Mouse (Mus musculus) midbrain, embryonic 11.5 days (tissue): ENCODE data around the gene Lrch1. TPM values are rescaled to one million over a fixed set of nuclear protein-coding genes. Genes with fewer than 3 reads are reported as not detected.
A peak's percentile ranks its signal among the peaks of the same experiment; 100 is the strongest.

Experiments
- ATAC-seq: fragments of 200-750 bp; cut with Nextera tagmentation; 2 replicates; pipeline ENCODE4 v1.8.0; 2017; ENCODE audit warnings: moderate TSS enrichment, moderate library complexity; ENCODE audit not compliant: low FRiP score
- DNase-seq: peaks from one replicate; pipeline ENCODE4 v3.0.0; 2015; ENCODE audit warnings: low spot score; ENCODE audit errors: missing footprints
- H3K27ac ChIP-seq: fragments of 300-500 bp; sonication (generic); 2 replicates; pipeline ENCODE4 v1.5.1; 2014; ENCODE audit warnings: low read depth, low read length
- H3K27me3 ChIP-seq: fragments of 300-500 bp; sonication (generic); 2 replicates; pipeline ENCODE4 v1.6.1; 2014; ENCODE audit warnings: mild to moderate bottlenecking, low read length, moderate library complexity, mixed read lengths; ENCODE audit not compliant: control insufficient read depth, insufficient read depth
- H3K36me3 ChIP-seq: fragments of 300-500 bp; sonication (generic); 2 replicates; pipeline ENCODE4 v1.6.1; 2014; ENCODE audit warnings: mild to moderate bottlenecking, low read length, moderate library complexity, mixed read lengths; ENCODE audit not compliant: control insufficient read depth, insufficient read depth
- H3K4me1 ChIP-seq: fragments of 300-500 bp; sonication (generic); 2 replicates; pipeline ENCODE4 v1.6.1; 2014; ENCODE audit warnings: low read length; ENCODE audit not compliant: control insufficient read depth, insufficient read depth
- H3K4me2 ChIP-seq: fragments of 300-500 bp; sonication (generic); 2 replicates; pipeline ENCODE4 v1.6.1; 2014; ENCODE audit warnings: mild to moderate bottlenecking, moderate library complexity
- H3K4me3 ChIP-seq: fragments of 300-500 bp; sonication (generic); 2 replicates; pipeline ENCODE4 v1.5.1; 2014; ENCODE audit warnings: low read depth, low read length
- H3K9ac ChIP-seq: fragments of 300-500 bp; sonication (generic); 2 replicates; pipeline ENCODE4 v1.6.1; 2014; ENCODE audit warnings: low read length
- H3K9me3 ChIP-seq: fragments of 300-500 bp; sonication (generic); 2 replicates; pipeline ENCODE4 v1.6.1; 2016; ENCODE audit warnings: low read length; ENCODE audit not compliant: control insufficient read depth
- WGBS: fragments of 180-500 bp; shearing (Covaris S2); extraction: QIAGEN DNeasy Blood & Tissue Kit; methylation state at CpG from one replicate; pipeline ENCODE4 v1.1.7; 2014; 5-methylcytosine and 5-hydroxymethylcytosine counted together
- polyA plus RNA-seq: library from polyadenylated mRNA; unstranded; fragments of >200 nt; fragmentation: Nextera tagmentation; extraction: Ambion mirVana; gene quantifications from 2 replicates; pipeline ENCODE4 v1.2.1, GENCODE M21; 2014

The Lrch1 gene
- polyA plus RNA-seq, 1 experiment from 2014 or later = 5.8 TPM

DNA sequence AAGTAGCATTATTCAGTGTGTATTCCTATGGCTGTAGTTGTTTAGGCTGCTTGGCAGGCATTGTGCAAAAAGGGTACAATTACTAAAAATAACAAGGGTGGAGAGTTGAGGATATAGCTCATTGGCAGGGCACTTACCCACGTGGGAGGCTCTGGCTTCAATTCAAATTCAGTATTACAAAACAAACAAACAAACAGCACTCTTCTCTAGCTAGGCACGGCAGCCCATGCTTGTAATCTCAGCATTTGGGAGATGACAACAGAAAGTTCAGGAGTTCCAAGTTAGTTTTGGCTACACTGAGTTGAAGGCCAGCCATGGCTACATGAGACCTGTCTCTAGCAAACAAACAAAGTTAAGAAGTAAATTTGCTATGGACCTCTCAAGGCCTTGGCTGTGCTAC, 9.0 kb upstream of the Lrch1 start:
- Histone ChIP-seq H3K4me1 (no peaks in the 10 kb centered on the region), H3K4me2 (no peak overlapping the region), H3K27me3 (no peaks in the 10 kb centered on the region), H3K36me3 (no peaks in the 10 kb centered on the region), H3K4me3 (no peak overlapping the region), H3K9me3 (no peaks in the 10 kb centered on the region), H3K9ac (no peak overlapping the region), H3K27ac (no peak overlapping the region)
- DNase-seq = peak; percentile 2
- 63% methylated on average over 2 of the region's 2 CpGs for WGBS
- no peak for ATAC-seq

DNA sequence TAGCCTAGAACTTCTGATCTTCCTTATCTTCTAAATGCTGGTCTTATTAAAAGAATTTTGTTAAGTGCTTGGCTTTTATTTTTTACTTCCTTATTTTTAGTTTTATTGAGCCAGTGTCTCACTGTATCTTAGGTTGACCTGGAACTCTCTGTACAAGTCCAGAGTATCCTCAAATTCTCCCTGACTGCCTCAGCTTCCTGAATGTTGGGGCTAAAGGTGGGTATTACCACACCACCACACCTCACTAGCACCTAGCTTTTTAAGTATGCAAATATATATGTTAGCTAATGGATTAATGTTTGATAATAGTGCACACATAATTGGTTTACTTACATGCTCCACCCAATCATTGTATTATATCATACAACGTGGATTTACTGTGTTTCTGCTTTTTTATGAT, 8.6 kb upstream of the Lrch1 start:
- Histone ChIP-seq H3K27ac (no peak overlapping the region), H3K9ac (no peak overlapping the region), H3K27me3 (no peaks in the 10 kb centered on the region), H3K4me1 (no peaks in the 10 kb centered on the region), H3K4me2 (no peak overlapping the region), H3K36me3 (no peaks in the 10 kb centered on the region), H3K4me3 (no peak overlapping the region), H3K9me3 (no peaks in the 10 kb centered on the region)
- WGBS = 87% methylated on average over 1 of the region's 1 CpGs
- DNase-seq (no peak), ATAC-seq (no peak)

DNA sequence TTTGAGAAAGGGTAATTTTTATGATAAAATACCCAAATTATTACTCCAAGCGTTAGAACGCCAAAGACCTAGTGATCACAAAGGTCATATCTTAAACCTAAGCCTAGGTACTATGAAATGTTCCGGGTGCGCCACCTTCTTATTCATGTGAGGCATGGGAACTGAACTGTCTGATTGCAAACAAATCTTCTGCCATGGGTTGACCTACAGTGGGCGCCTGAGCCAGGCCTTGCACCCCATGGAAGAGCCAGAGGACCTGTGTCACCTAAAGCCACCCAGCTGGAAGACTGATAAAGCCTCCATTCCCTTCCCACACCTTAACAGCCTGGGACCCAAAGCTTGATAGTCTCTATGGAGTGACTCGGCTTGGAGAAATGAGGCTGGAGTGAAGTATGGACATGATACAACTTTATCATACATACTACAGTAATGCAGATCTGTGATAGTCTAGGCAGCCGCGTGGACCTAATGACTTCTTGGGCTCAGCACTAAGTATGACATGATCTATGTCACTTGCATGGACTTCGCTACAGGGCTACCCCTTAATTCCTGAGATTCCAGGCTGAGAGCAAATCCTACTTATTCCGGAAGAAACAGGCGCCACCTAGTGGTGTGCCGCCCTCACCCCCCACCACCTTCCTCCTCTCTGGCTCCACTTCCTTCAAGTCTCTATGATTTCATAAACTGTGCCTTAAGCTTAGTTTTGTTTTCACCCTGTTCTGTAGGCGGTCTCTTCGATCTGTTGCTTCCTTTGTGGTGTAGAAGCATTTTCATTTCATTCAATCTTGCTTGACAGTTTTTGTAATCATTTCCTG, 957 bp upstream of the Lrch1 start:
- Histone ChIP-seq H3K4me2 (peak overlapping the region; percentile 55; the same call in 1 of the 2 replicates), H3K36me3 (no peaks in the 10 kb centered on the region), H3K4me1 (peaks cover 4% of the 10 kb centered on the region; the same call in 1 of the 2 replicates), H3K27ac (no peak overlapping the region), H3K9me3 (no peaks in the 10 kb centered on the region), H3K9ac (no peak overlapping the region), H3K27me3 (no peaks in the 10 kb centered on the region), H3K4me3 (no peak overlapping the region)
- DNase-seq (peak; percentile 95), ATAC-seq (peak; percentile 10; the same call in 1 of the 2 replicates)
- WGBS = 55% methylated on average over 14 of the region's 14 CpGs

DNA sequence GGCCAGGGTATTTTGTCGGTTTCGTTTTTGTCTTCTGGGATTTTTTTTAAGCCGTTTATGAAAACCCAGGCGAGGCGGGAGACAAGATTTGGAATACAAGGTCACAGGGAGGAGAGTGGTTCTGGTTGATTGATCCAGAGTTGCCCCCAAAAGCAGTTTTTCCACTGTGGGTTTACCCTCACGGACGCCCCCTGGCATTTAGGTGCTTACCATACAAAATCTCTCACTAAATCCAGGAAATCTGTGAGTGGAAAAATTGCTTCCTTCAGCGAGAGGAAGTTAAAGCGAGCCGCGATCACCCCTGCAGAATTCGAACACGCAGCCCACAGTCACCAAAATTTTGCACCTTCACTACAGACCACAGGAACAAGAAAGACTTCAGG, 329 bp upstream of the Lrch1 start:
- H3K9me3 ChIP-seq = no peaks in the 10 kb centered on the region
- 26% methylated on average over 13 of the region's 13 CpGs for WGBS
- no peak overlapping the region for H3K27ac ChIP-seq
- H3K36me3 ChIP-seq = no peaks in the 10 kb centered on the region
- peak overlapping the region; percentile 89 for H3K9ac ChIP-seq
- ATAC-seq = 0 out of 2 replicates have a peak, but pooled peaks have one; percentile 2
- peak overlapping the region; percentile 55 for H3K4me2 ChIP-seq
- H3K4me3 ChIP-seq = peak overlapping the region; percentile 58
- peaks cover 4% of the 10 kb centered on the region; the same call in 1 of the 2 replicates for H3K4me1 ChIP-seq
- no peak for DNase-seq
- H3K27me3 ChIP-seq = no peaks in the 10 kb centered on the region

DNA sequence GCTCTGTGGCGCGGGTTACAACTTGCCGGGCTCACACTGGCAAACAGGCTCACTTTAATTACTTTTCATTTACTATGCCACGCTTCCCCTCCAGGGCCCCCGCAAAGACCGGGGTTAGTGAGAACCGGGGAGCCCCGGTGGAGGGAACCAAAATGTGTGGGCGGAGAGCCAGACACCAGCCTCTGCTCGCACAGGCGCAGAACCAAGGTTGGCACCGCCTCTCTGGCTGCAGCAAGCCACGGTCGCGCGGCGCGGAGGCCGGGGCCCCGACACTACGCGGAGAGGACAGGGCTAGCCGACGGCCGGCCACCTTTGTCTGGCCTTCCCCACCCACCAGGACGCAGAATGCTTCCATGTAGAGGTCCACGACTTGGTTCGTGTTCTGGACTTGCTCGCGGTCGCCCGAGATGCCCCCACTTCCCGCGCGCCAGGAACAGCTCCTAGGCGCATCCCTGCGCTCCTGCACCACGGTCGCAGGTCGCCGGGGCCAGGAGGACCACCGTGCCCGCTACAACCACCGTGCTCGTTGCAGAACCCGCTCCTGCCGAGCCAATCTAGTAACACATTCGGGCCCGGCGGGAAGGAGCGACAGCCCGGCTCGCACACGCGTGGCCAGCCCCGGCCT, 813 bp downstream of the Lrch1 start:
- Histone ChIP-seq H3K27me3 (no peaks in the 10 kb centered on the region), H3K4me3 (peak overlapping the region; percentile 58), H3K36me3 (no peaks in the 10 kb centered on the region), H3K9ac (peak overlapping the region; percentile 89), H3K4me1 (peaks cover 4% of the 10 kb centered on the region; the same call in 1 of the 2 replicates), H3K27ac (no peak overlapping the region), H3K9me3 (no peaks in the 10 kb centered on the region), H3K4me2 (peak overlapping the region; percentile 55)
- DNase-seq (peak; percentile 96), ATAC-seq (peak; percentile 78)
- under 1% methylated on average over 56 of the region's 56 CpGs for WGBS

DNA sequence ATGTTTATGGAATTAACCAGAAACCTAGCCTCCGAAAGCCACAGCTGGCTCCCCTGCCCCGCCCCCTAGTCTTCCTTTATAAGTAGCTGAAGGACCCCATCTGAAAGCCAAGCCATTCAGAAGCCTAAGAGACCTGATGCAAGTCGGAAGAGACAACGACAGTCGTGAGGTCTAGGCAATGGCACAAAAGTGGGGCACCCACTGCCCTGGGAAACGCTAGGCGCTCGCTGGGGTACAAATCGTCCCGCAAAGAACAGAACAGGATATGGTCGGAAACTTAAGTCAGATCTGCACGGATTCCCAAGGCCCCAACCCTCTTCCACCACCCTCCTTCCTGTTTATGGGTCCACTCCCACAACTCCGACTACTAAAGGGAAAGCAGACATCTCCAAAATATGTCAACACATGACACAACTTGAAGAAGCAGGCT, 1.3 kb downstream of the Lrch1 start:
- H3K4me2 ChIP-seq = peak overlapping the region; percentile 55
- H3K9ac ChIP-seq = peak overlapping the region; percentile 89; the same call in 1 of the 2 replicates
- peak overlapping the region; percentile 58 for H3K4me3 ChIP-seq
- no peak overlapping the region for H3K27ac ChIP-seq
- peak; percentile 6; the same call in 1 of the 2 replicates for ATAC-seq
- no peaks in the 10 kb centered on the region for H3K36me3 ChIP-seq
- H3K27me3 ChIP-seq = no peaks in the 10 kb centered on the region
- DNase-seq = no peak
- 4% methylated on average over 13 of the region's 13 CpGs for WGBS
- no peaks in the 10 kb centered on the region for H3K9me3 ChIP-seq
- H3K4me1 ChIP-seq = peaks cover 4% of the 10 kb centered on the region; the same call in 1 of the 2 replicates

DNA sequence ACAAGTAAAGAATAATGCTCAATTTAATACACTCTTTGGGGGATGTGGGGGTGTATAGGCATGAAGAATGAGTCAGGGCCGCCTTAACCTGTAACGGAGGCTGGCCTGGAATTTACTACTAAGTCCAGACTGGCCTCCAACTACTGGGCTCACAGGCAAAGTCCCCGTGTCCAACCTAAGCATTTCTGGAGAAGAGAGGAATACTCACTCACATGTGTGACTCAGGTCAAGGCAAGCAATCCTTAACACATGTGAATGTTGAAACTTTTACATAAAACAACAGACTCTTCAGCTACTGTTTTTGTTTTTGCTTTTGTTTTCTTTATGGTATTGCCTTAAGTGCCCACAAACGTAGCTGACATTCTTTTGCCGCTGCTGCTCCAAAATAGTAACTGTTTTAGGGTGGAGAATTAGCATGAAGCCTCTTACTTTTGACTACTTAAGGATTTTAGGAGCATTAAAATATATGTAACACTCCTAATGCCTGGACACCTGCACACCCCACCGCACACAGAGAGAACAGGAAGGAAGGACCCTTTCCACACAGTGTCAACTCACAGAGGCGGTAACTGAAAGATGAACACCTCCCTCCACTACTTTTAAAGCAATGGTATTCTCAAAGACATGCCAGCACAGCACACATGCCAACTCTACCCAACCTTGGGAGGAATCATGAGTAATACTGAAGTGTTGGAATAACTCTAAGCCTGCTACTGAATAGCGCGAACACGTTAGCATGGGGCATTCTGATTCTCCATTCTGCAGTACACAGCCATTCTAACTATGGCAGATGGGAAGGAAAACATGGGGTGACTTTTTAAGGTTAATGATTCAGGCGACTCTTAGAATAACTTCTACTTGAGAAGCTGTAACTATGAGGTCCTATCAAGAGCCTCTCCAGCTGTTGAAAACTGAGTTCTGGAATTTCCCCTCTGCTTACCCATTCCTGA, 2.1 kb downstream of the Lrch1 start:
- Histone ChIP-seq H3K4me3 (0 out of 2 replicates have a peak overlapping the region, but pooled peaks have one; percentile 58), H3K9me3 (no peaks in the 10 kb centered on the region), H3K4me2 (peak overlapping the region; percentile 55), H3K27ac (no peak overlapping the region), H3K4me1 (peaks cover 4% of the 10 kb centered on the region; the same call in 1 of the 2 replicates), H3K27me3 (no peaks in the 10 kb centered on the region), H3K36me3 (no peaks in the 10 kb centered on the region), H3K9ac (no peak overlapping the region)
- DNase-seq (peak; percentile 83), ATAC-seq (no peak)
- 86% methylated on average over 11 of the region's 11 CpGs for WGBS

DNA sequence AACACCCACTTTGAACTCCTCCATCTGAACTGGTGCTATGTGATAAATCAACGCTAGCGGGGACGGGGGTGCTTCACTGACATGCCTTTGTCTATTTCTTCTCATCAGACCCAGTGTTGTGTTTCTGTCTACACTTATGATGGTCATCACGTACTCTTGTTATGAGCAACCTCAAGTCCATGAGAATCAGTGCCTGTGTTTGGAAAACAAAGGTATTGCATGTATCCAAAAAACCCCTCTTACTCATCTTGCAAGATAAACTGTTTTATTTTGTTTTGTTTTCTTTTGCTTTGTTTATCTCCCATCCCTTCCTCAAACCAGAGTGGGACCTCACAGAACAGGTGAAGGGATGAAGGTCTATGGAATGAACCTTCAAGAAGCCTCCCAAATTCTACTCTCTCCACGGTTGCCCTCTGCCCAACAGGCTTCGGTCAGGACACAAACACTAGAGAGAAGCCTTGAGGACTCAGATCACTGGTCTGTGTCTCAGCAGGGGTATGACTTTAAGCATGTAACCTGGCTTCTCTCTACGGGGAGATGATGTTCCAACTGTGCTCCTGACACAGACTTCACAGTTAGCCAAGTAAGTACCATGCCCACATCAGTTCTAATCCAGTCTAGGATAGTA, 3.4 kb downstream of the Lrch1 start:
- Histone ChIP-seq H3K9me3 (no peaks in the 10 kb centered on the region), H3K4me2 (no peak overlapping the region), H3K4me1 (peaks cover 4% of the 10 kb centered on the region; the same call in 1 of the 2 replicates), H3K27ac (no peak overlapping the region), H3K36me3 (no peaks in the 10 kb centered on the region), H3K9ac (no peak overlapping the region), H3K27me3 (no peaks in the 10 kb centered on the region), H3K4me3 (no peak overlapping the region)
- DNase-seq = peak; percentile 49
- ATAC-seq = no peak
- WGBS = 87% methylated on average over 7 of the region's 7 CpGs
